Mouse (Mus musculus) heart, embryonic 14.5 days (tissue): Measurements from ENCODE around the gene Ccdc33. TPM values are rescaled to one million over a fixed set of nuclear protein-coding genes. Genes with fewer than 3 reads are reported as not detected.

ENCODE experiments used
- ATAC-seq: fragments of 200-750 bp; cut with Nextera tagmentation; 2 replicates; pipeline ENCODE4 v1.8.0; 2017; ENCODE audit warnings: low read depth, moderate TSS enrichment; ENCODE audit not compliant: insufficient number of reproducible peaks, insufficient read depth, low FRiP score
- H3K27ac ChIP-seq, 2 experiments: fragments of 200-500 bp in 1 of 2; fragments of 300-500 bp in 1 of 2; sonication (generic) in 1 of 2; replicated peaks in 1 of 2; 2 replicates each; pipeline ENCODE4 v1.5.1; 2012 to 2014; ENCODE audit warnings: low read depth in 2 of 2, low read length in 2 of 2, control low read depth in 1 of 2, mild to moderate bottlenecking in 1 of 2, mixed read lengths in 1 of 2; ENCODE audit not compliant: control insufficient read depth in 1 of 2, insufficient read depth in 1 of 2
- H3K27me3 ChIP-seq: fragments of 300-500 bp; sonication (generic); 2 replicates; pipeline ENCODE4 v1.6.1; 2014; ENCODE audit warnings: mild to moderate bottlenecking, low read length, control low read depth; ENCODE audit not compliant: control insufficient read depth, insufficient read depth
- H3K36me3 ChIP-seq: fragments of 300-500 bp; sonication (generic); 2 replicates; pipeline ENCODE4 v1.6.1; 2014; ENCODE audit warnings: mild to moderate bottlenecking, control low read depth, low read length, mixed read lengths; ENCODE audit not compliant: control insufficient read depth, insufficient read depth
- H3K4me1 ChIP-seq, 2 experiments: fragments of 200-500 bp in 1 of 2; fragments of 300-500 bp in 1 of 2; sonication (generic) in 1 of 2; 2 replicates each; pipeline ENCODE4 v1.6.1; 2012 to 2014; ENCODE audit warnings: low read length in 2 of 2, control low read depth in 1 of 2, mixed read lengths in 1 of 2; ENCODE audit not compliant: control insufficient read depth in 2 of 2, insufficient read depth in 2 of 2
- H3K4me2 ChIP-seq: fragments of 300-500 bp; sonication (generic); 2 replicates; pipeline ENCODE4 v1.6.1; 2014; ENCODE audit warnings: mild to moderate bottlenecking, low read length
- H3K4me3 ChIP-seq, 2 experiments: fragments of 200-500 bp in 1 of 2; fragments of 300-500 bp in 1 of 2; sonication (generic) in 1 of 2; 2 replicates each; pipeline ENCODE4 v1.5.1; 2012 to 2014; ENCODE audit warnings: low read length in 2 of 2, mild to moderate bottlenecking in 2 of 2, control low read depth in 1 of 2, low read depth in 1 of 2, moderate library complexity in 1 of 2; ENCODE audit not compliant: control insufficient read depth in 1 of 2, insufficient read depth in 1 of 2
- H3K9ac ChIP-seq: fragments of 300-500 bp; sonication (generic); 2 replicates; pipeline ENCODE4 v1.6.1; 2014; ENCODE audit warnings: mild to moderate bottlenecking, low read length
- H3K9me3 ChIP-seq: fragments of 300-500 bp; sonication (generic); 2 replicates; pipeline ENCODE4 v1.6.1; 2016; ENCODE audit warnings: low read length, control low read depth; ENCODE audit not compliant: control insufficient read depth
- WGBS: fragments of 180-500 bp; shearing (Covaris S2); extraction: QIAGEN DNeasy Blood & Tissue Kit; methylation state at CpG from one replicate; pipeline ENCODE4 v1.1.7; 2014; 5-methylcytosine and 5-hydroxymethylcytosine counted together
- polyA plus RNA-seq: library from polyadenylated mRNA; unstranded; fragments of >200 nt; fragmentation: Nextera tagmentation; extraction: Ambion mirVana; gene quantifications from 2 replicates; pipeline ENCODE4 v1.2.1, GENCODE M21; 2014

Gene Ccdc33
- polyA plus RNA-seq, 1 experiment from 2014 or later, result not detected

- H3K27me3 ChIP-seq, result peaks cover 44% of the 10 kb centered on the region
- no peaks in the 10 kb centered on the region for H3K36me3 ChIP-seq
- no peaks in the 10 kb centered on the region for H3K9me3 ChIP-seq
- no peak overlapping the region for H3K4me2 ChIP-seq
- ATAC-seq, result no peak
- H3K4me3 ChIP-seq, result no peak overlapping the region
- H3K4me1 ChIP-seq, result peaks cover 13 to 16% of the 10 kb centered on the region in 2 experiments
- WGBS, result 57% methylated on average over 1 of the region's 1 CpGs
- no peak overlapping the region for H3K9ac ChIP-seq
- no peak overlapping the region for H3K27ac ChIP-seq
Observed at GRCm38 (mm10) chr9:58059920-58060319, 58.7 kb downstream of the Ccdc33 start.

GRCm38 (mm10) chr9:58055666-58056065 lies 63.0 kb downstream of the Ccdc33 start:
- 60% methylated on average over 5 of the region's 5 CpGs for WGBS
- H3K27me3 ChIP-seq, result peaks cover 26% of the 10 kb centered on the region

GRCm38 (mm10) chr9:58054032-58054431 lies 64.6 kb downstream of the Ccdc33 start:
- Histone ChIP-seq H3K9ac (no peak overlapping the region), H3K27ac (no peak overlapping the region), H3K36me3 (no peaks in the 10 kb centered on the region), H3K4me3 (no peak overlapping the region), H3K4me1 (peaks cover 6 to 7% of the 10 kb centered on the region in 2 experiments; a peak in 3 of 4 replicates), H3K27me3 (peaks cover 37% of the 10 kb centered on the region), H3K4me2 (no peak overlapping the region), H3K9me3 (no peaks in the 10 kb centered on the region)
- ATAC-seq, result no peak
- 94% methylated on average over 1 of the region's 1 CpGs for WGBS

More at GRCm38 (mm10) chr9:58055666-58056065, 63.0 kb downstream of the Ccdc33 start:
- H3K4me1 ChIP-seq, result peaks cover 5 to 7% of the 10 kb centered on the region in 2 experiments; a peak in 3 of 4 replicates
- no peak overlapping the region for H3K4me3 ChIP-seq
- no peak overlapping the region for H3K27ac ChIP-seq
- H3K9me3 ChIP-seq, result no peaks in the 10 kb centered on the region
- H3K9ac ChIP-seq, result no peak overlapping the region
- no peak for ATAC-seq
- no peaks in the 10 kb centered on the region for H3K36me3 ChIP-seq
- no peak overlapping the region for H3K4me2 ChIP-seq

- Histone ChIP-seq H3K4me2 (no peak overlapping the region), H3K9ac (no peak overlapping the region), H3K4me1 (peaks cover 8 to 10% of the 10 kb centered on the region in 2 experiments; a peak in 3 of 4 replicates), H3K9me3 (no peaks in the 10 kb centered on the region), H3K36me3 (no peaks in the 10 kb centered on the region), H3K27ac (no peak overlapping the region), H3K4me3 (no peak overlapping the region), H3K27me3 (peaks cover 37% of the 10 kb centered on the region)
- ATAC-seq, result no peak
- 62% methylated on average over 3 of the region's 3 CpGs for WGBS
Observed at GRCm38 (mm10) chr9:58053544-58053943, 65.1 kb downstream of the Ccdc33 start.

GRCm38 (mm10) chr9:58053102-58053501 lies 65.5 kb downstream of the Ccdc33 start:
- H3K36me3 ChIP-seq, result no peaks in the 10 kb centered on the region
- H3K4me2 ChIP-seq, result no peak overlapping the region
- no peaks in the 10 kb centered on the region for H3K9me3 ChIP-seq
- peaks cover 13 to 14% of the 10 kb centered on the region in 2 experiments; a peak in 3 of 4 replicates for H3K4me1 ChIP-seq
- no peak for ATAC-seq
- H3K4me3 ChIP-seq, result no peak overlapping the region
- H3K9ac ChIP-seq, result no peak overlapping the region
- peaks cover 36% of the 10 kb centered on the region for H3K27me3 ChIP-seq
- WGBS, result 12% methylated on average over 3 of the region's 3 CpGs
- H3K27ac ChIP-seq, result no peak overlapping the region

- Histone ChIP-seq H3K27ac (no peak overlapping the region), H3K9me3 (no peaks in the 10 kb centered on the region), H3K4me2 (no peak overlapping the region), H3K4me1 (peaks cover 16 to 20% of the 10 kb centered on the region in 2 experiments; a peak in 3 of 4 replicates), H3K36me3 (no peaks in the 10 kb centered on the region), H3K27me3 (peaks cover 30% of the 10 kb centered on the region), H3K4me3 (no peak overlapping the region), H3K9ac (no peak overlapping the region)
- ATAC-seq, result no peak
- WGBS, result 41% methylated on average over 5 of the region's 5 CpGs
Observed at GRCm38 (mm10) chr9:58051937-58052336, 66.7 kb downstream of the Ccdc33 start.

- Histone ChIP-seq H3K27ac (no peak overlapping the region), H3K27me3 (peaks cover 25% of the 10 kb centered on the region), H3K4me1 (peaks cover 13 to 20% of the 10 kb centered on the region in 2 experiments; a peak in 3 of 4 replicates), H3K9ac (no peak overlapping the region), H3K4me3 (no peak overlapping the region), H3K4me2 (no peak overlapping the region), H3K9me3 (no peaks in the 10 kb centered on the region), H3K36me3 (no peaks in the 10 kb centered on the region)
- ATAC-seq, result no peak
- WGBS, result 65% methylated on average over 7 of the region's 7 CpGs
Observed at GRCm38 (mm10) chr9:58049861-58050260, 68.8 kb downstream of the Ccdc33 start.

GRCm38 (mm10) chr9:58049186-58049585 lies 69.4 kb downstream of the Ccdc33 start:
- no peak overlapping the region for H3K9ac ChIP-seq
- no peak overlapping the region for H3K4me2 ChIP-seq
- ATAC-seq, result no peak
- no peak overlapping the region for H3K4me3 ChIP-seq
- 58% methylated on average over 6 of the region's 6 CpGs for WGBS
- H3K9me3 ChIP-seq, result no peaks in the 10 kb centered on the region
- peaks cover 25% of the 10 kb centered on the region for H3K27me3 ChIP-seq
- H3K4me1 ChIP-seq, result peaks cover 13 to 20% of the 10 kb centered on the region in 2 experiments; a peak in 3 of 4 replicates
- H3K27ac ChIP-seq, result no peak overlapping the region
- no peaks in the 10 kb centered on the region for H3K36me3 ChIP-seq
